Mouse (Mus musculus) spleen, adult 2 months (tissue): ENCODE results near the gene Gm49340.

Experiments
- CTCF ChIP-seq: fragments of 200-500 bp; IDR thresholded peaks from 2 replicates; pipeline ENCODE4 v1.5.1; 2011; ENCODE audit warnings: mild to moderate bottlenecking, inconsistent platforms; ENCODE audit not compliant: insufficient read depth, insufficient read length, insufficient replicate concordance; ENCODE audit errors: extremely low read depth
- POLR2A ChIP-seq: fragments of 200-500 bp; IDR thresholded peaks from 2 replicates; pipeline ENCODE4 v1.6.1; 2011; ENCODE audit warnings: low read depth, low read length, inconsistent platforms

DNA sequence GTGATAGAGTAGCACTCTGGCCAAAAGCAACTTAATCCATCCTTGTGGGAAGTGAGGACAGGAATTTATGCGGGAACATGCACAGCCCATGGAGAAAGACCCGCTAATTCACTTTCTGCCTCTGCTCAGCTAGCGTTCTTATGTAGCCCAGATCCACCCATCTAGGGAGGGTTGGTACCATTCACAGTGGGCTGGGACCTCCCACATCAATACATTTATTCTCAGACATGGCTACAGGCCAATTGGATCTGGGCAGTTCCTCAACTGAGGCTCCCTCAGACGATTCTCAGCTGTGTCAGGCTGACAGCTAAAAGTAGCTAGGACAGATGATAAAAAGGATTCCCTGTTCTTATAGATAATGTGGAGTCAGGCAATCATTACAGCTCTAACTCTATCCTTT is 2.2 kb upstream of the Gm49340 start:
- TF ChIP-seq CTCF (no peak), POLR2A (no peak)
